Mouse (Mus musculus) pancreas, adult 10 weeks (tissue): ENCODE data around the gene Gm10031. TPM values are rescaled to one million over a fixed set of nuclear protein-coding genes. Genes with fewer than 3 reads are reported as not detected.

Experiments
- polyA plus RNA-seq: library from polyadenylated mRNA; stranded (reverse); fragments of 350-450 nt; fragmentation: Illumina TruSeq; extraction: RNeasy Lipid Tissue Mini Kit (QIAGEN cat#74804); gene quantifications from one replicate; pipeline ENCODE4 v1.2.3, GENCODE M21; 2015; ENCODE audit warnings: low read depth, low replicate concordance; ENCODE audit not compliant: insufficient read depth

Gene Gm10031
- polyA plus RNA-seq: 0.89 TPM

GRCm38 (mm10) chr1:156523842-156524241, at the start of gene Gm10031:
Gm10031 (plus strand) TSS chr1:156524012.

DNA sequence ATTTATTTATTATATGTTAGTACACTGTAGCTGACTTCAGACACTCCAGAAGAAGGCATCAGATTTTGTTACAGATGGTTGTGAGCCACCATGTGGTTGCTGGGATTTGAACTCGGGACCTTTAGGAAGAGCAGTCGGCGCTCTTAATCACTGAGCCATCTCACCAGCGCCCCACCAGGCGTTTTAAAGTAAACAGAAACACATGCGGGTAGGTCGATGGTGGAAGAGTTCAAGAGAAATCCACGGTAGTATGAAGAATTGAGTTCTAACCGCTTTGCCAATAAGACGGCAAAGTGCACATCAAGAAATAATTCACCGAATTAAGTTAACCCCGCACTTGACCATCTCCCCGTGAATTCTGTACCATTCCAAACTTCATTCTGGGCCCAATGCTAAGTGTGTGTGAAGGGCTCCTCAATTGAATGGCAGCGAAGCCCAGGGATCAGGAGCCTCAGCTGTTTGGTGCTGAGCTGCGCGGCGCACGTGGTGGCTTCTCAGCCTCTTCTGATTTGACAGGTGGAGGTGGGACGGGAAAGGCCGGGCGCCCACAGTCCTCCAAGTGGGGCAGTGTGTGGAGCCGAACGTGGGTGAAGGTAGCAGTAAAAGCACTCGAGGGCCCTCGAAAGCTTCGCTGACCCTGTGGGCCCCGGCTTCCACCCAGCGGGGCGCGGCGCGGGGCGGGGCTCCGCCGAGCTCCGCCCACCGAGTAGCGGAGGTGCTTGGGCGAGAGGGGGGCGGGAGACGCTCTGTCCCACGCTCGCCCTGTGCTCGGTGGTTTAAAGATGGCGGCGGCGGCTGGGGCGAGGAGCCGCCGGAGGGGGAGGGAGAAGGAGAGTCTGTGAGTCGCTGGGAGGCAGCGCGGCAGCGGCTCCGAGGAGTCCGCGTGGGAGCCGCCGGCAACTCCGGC, 34.5 kb downstream of the Gm10031 start, which contains the start of gene Abl2:
Gene Abl2 (plus strand): TSS at position 763 of the 907 bp plus-strand sequence.

Other genes starting within 250 kb of the Gm10031 start
- gene Tdrd5, start 220.3 kb upstream of the Gm10031 start, polyA plus RNA-seq: not detected
- gene Nphs2, start 213.3 kb upstream of the Gm10031 start, polyA plus RNA-seq: not detected
- 204 TPM for gene Gm2000, start 158.0 kb upstream of the Gm10031 start, polyA plus RNA-seq
- gene Axdnd1, start 102.9 kb upstream of the Gm10031 start, polyA plus RNA-seq: not detected
- gene Soat1, start 49.7 kb upstream of the Gm10031 start, polyA plus RNA-seq: 2.3 TPM
- 4.0 TPM for gene Abl2, start 34.8 kb downstream of the Gm10031 start, polyA plus RNA-seq
- 5.5 TPM for gene Tor3a, start 150.3 kb downstream of the Gm10031 start, polyA plus RNA-seq
- gene Fam20b, start 195.1 kb downstream of the Gm10031 start, polyA plus RNA-seq: 9.5 TPM